9 mouse cellular contexts compared by ENCODE assay signal in the genomic region with DNA sequence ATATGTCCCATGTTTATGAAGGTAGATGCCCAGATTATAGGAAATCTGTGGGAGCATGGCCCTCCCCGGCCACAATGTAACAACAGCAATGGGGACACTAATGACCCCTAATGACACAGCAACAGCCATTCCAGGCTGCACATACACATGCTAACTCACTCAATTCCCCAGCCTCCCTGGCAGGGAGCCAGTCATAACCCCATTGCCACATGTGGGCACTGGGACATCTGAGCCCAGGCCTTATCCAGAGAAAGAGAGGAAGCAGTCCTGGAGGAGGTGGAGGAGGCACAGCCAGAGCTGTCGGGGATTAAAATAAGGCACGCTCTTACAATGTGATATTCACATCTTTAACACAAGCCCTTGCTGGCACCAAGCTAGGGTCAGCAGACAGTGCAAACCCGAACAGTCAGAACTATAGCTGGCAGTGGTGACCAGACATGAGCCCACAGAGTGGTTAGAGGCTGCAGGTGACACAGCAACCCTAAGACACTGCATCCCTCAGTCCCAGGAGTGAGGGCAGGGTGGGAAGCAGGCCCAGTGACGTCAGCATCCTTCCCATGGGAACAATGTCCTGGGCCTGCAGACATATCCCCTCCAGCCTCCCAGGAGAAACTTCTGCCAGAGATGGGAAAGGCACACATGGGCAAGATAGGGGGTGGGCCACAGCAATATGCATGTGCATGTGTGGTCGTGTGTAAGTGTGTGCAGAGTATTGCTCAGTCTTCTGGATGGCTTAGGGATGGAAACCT. TPM values are rescaled to one million over a fixed set of nuclear protein-coding genes. Genes with fewer than 3 reads are reported as not detected.
DNase-seq lines count a peak whose midpoint lies in the region; ATAC-seq and TF ChIP-seq lines count a peak whose summit lies in the region.
"Had no signal": no experiment of that assay in that cellular context is flagged by ENCODE, and none has a peak within 500 bp of the region (broad histone marks: within the 10 kb centered on the region; RNA-seq: fewer than 3 reads in every experiment).

No protein-coding gene starts in this region.

- TF ChIP-seq EP300 in lung, postnatal 0 days (IDR thresholded peaks at IDR 0.05): 0 out of 2 replicates have a peak, but pooled peaks have one; percentile 13

- ATAC-seq in kidney, embryonic 14.5 days (ENCODE audit: low FRiP score, low TSS enrichment): no peak
- ATAC-seq in heart, embryonic 16.5 days (replicated peaks; ENCODE audit: extremely low read depth, insufficient read depth, low FRiP score): peak; percentile 1; the same call in 1 of the 2 replicates
- peak; percentile 63 for ATAC-seq in lung, postnatal 0 days

- peak overlapping the region; percentile 25; the same call in 1 of the 2 replicates for H3K27ac ChIP-seq in kidney, embryonic 14.5 days (ENCODE audit: low read depth, low read length)
- peak overlapping the region; percentile 6 for H3K27ac ChIP-seq in heart, embryonic 16.5 days (ENCODE audit: low read length)
- H3K27ac ChIP-seq in lung, postnatal 0 days (ENCODE audit: low read length): peak overlapping the region; percentile 85

- H3K9me3 ChIP-seq in kidney, embryonic 14.5 days (ENCODE audit: control insufficient read depth, low read length): no peaks in the 10 kb centered on the region
- no peaks in the 10 kb centered on the region for H3K9me3 ChIP-seq in heart, embryonic 16.5 days (replicated peaks; ENCODE audit: control insufficient read depth, low read length)
- H3K9me3 ChIP-seq in lung, postnatal 0 days (ENCODE audit: low read length): no peaks in the 10 kb centered on the region
- H3K9me3 ChIP-seq: G1E had no signal

- WGBS in kidney, embryonic 14.5 days: 58% methylated on average over 6 of the region's 6 CpGs
- 41% methylated on average over 6 of the region's 6 CpGs for WGBS in heart, embryonic 16.5 days
- WGBS in lung, postnatal 0 days: 39% methylated on average over 6 of the region's 6 CpGs

- no peak; the same call in 1 of the 2 replicates for TF ChIP-seq CTCF in lung, postnatal 0 days (IDR thresholded peaks at IDR 0.05)

- no peak overlapping the region for H3K4me3 ChIP-seq in kidney, embryonic 14.5 days (ENCODE audit: low read length)
- H3K4me3 ChIP-seq in heart, embryonic 16.5 days (ENCODE audit: low read length): no peak overlapping the region
- H3K4me3 ChIP-seq in lung, postnatal 0 days (ENCODE audit: low read depth, low read length): no peak overlapping the region

- no peak overlapping the region for H3K4me2 ChIP-seq in kidney, embryonic 14.5 days (replicated peaks; ENCODE audit: low read depth, low read length)
- no peak overlapping the region for H3K4me2 ChIP-seq in heart, embryonic 16.5 days (ENCODE audit: low read depth, low read length)
- no peak overlapping the region for H3K4me2 ChIP-seq in lung, postnatal 0 days (replicated peaks; ENCODE audit: low read depth, low read length)

- DNase-seq in kidney, adult 9 months: no peak
- peak; percentile 81 for DNase-seq in adrenal gland, postnatal 10 days
- peak; percentile 59 for DNase-seq in lung, postnatal 0 days (ENCODE audit: low spot score)
- no peak for DNase-seq in cerebellum, adult 11-12 months
- no peak for DNase-seq in right cerebral cortex, adult 2 months (ENCODE audit: low spot score in 2 of 2)
- DNase-seq in spleen, postnatal 10 days (ENCODE audit: low spot score in 2 of 2): no peak

- peaks cover 69% of the 10 kb centered on the region for H3K4me1 ChIP-seq in kidney, embryonic 14.5 days (ENCODE audit: control insufficient read depth, insufficient read depth, low read length)
- peaks cover 45% of the 10 kb centered on the region for H3K4me1 ChIP-seq in heart, embryonic 16.5 days (ENCODE audit: control insufficient read depth, insufficient read depth, low read length)
- H3K4me1 ChIP-seq in lung, postnatal 0 days (ENCODE audit: insufficient read depth, low read depth, low read length): peaks cover 49% of the 10 kb centered on the region

- H3K27me3 ChIP-seq in kidney, embryonic 14.5 days (ENCODE audit: control insufficient read depth, insufficient read depth, low read length): no peaks in the 10 kb centered on the region
- H3K27me3 ChIP-seq in heart, embryonic 16.5 days (ENCODE audit: control insufficient read depth, insufficient read depth, low read length): no peaks in the 10 kb centered on the region
- H3K27me3 ChIP-seq in lung, postnatal 0 days (replicated peaks; ENCODE audit: insufficient read depth, low read length): no peaks in the 10 kb centered on the region

- no peak overlapping the region for H3K9ac ChIP-seq in kidney, embryonic 14.5 days (ENCODE audit: low read depth, low read length)
- 0 out of 2 replicates have a peak overlapping the region, but pooled peaks have one; percentile 13 for H3K9ac ChIP-seq in heart, embryonic 16.5 days (ENCODE audit: low read length)
- H3K9ac ChIP-seq in lung, postnatal 0 days (replicated peaks; ENCODE audit: low read depth): no peak overlapping the region

- no peaks in the 10 kb centered on the region for H3K36me3 ChIP-seq in kidney, embryonic 14.5 days (ENCODE audit: control insufficient read depth, insufficient read depth, low read length)
- no peaks in the 10 kb centered on the region for H3K36me3 ChIP-seq in heart, embryonic 16.5 days (ENCODE audit: control insufficient read depth, insufficient read depth)
- H3K36me3 ChIP-seq in lung, postnatal 0 days (ENCODE audit: insufficient read depth, low read length): 0 out of 2 replicates have a peak, but pooled peaks cover 8% of the 10 kb centered on the region

RNA-seq across cellular contexts. Expression of a gene that starts 11.1 kb away (rescaled TPM):
- polyA plus RNA-seq in kidney, embryonic 14.5 days (2014; fragmentation: Nextera tagmentation; extraction: Ambion mirVana): 33.3 and 34.9 TPM in 2 replicates
- 10 to 100 TPM; 45.5 to 49.6 TPM for total RNA-seq in adrenal gland, postnatal 10 days (2021)
- 16.0 and 20.6 TPM in 2 replicates for polyA plus RNA-seq in heart, embryonic 16.5 days (2015; fragmentation: Nextera tagmentation; extraction: Ambion mirVana)
- polyA plus RNA-seq in lung, postnatal 0 days (2015; fragmentation: Nextera tagmentation; extraction: Ambion mirVana): 12.9 and 13.4 TPM in 2 replicates

RNA-seq across cellular contexts. Expression of a gene that starts 11.1 kb away (rescaled TPM):
- 48.3 and 60.7 TPM in 2 replicates for polyA plus RNA-seq in kidney, embryonic 14.5 days (2014; fragmentation: Nextera tagmentation; extraction: Ambion mirVana)
- total RNA-seq in adrenal gland, postnatal 10 days (2021): 10 to 100 TPM; 19.4 to 20.4 TPM
- polyA plus RNA-seq in heart, embryonic 16.5 days (2015; fragmentation: Nextera tagmentation; extraction: Ambion mirVana): 25.1 and 30.0 TPM in 2 replicates
- 36.3 and 38.2 TPM in 2 replicates for polyA plus RNA-seq in lung, postnatal 0 days (2015; fragmentation: Nextera tagmentation; extraction: Ambion mirVana)

RNA-seq across cellular contexts. Expression of a gene that starts 39.8 kb away (rescaled TPM):
- polyA plus RNA-seq in kidney, embryonic 14.5 days (2014; fragmentation: Nextera tagmentation; extraction: Ambion mirVana): not detected in 2 replicates
- not detected for total RNA-seq in adrenal gland, postnatal 10 days (2021)
- not detected in 2 replicates for polyA plus RNA-seq in heart, embryonic 16.5 days (2015; fragmentation: Nextera tagmentation; extraction: Ambion mirVana)
- not detected in 2 replicates for polyA plus RNA-seq in lung, postnatal 0 days (2015; fragmentation: Nextera tagmentation; extraction: Ambion mirVana)
- total RNA-seq: G1E had no signal

RNA-seq across cellular contexts. Expression of a gene that starts 44.3 kb away (rescaled TPM):
- not detected in 2 replicates for polyA plus RNA-seq in kidney, embryonic 14.5 days (2014; fragmentation: Nextera tagmentation; extraction: Ambion mirVana)
- not detected for total RNA-seq in adrenal gland, postnatal 10 days (2021)
- polyA plus RNA-seq in heart, embryonic 16.5 days (2015; fragmentation: Nextera tagmentation; extraction: Ambion mirVana): not detected in 2 replicates
- polyA plus RNA-seq in lung, postnatal 0 days (2015; fragmentation: Nextera tagmentation; extraction: Ambion mirVana): not detected in 2 replicates
- polyA plus RNA-seq: G1E had no signal

RNA-seq across cellular contexts. Expression of a gene that starts 46.2 kb away (rescaled TPM):
- polyA plus RNA-seq in kidney, embryonic 14.5 days (2014; fragmentation: Nextera tagmentation; extraction: Ambion mirVana): not detected in 2 replicates
- total RNA-seq in adrenal gland, postnatal 10 days (2021): not detected
- polyA plus RNA-seq in heart, embryonic 16.5 days (2015; fragmentation: Nextera tagmentation; extraction: Ambion mirVana): not detected in 2 replicates
- polyA plus RNA-seq in lung, postnatal 0 days (2015; fragmentation: Nextera tagmentation; extraction: Ambion mirVana): not detected in 2 replicates
- total RNA-seq: G1E had no signal
- polyA plus RNA-seq: G1E had no signal

Comparison
In these comparisons a context has a peak if more than half of its experiments do, and no peak if none do; other contexts are left out.
1. H3K27ac ChIP-seq: peak in every context shown above with its lines; median percentile 85 in lung, postnatal 0 days; 25 in kidney, embryonic 14.5 days; 6 in heart, embryonic 16.5 days.
2. DNase-seq: peak in adrenal gland, postnatal 10 days (single experiment) and lung, postnatal 0 days (single experiment); none in kidney, adult 9 months (single experiment), cerebellum, adult 11-12 months (single experiment), right cerebral cortex, adult 2 months (0 of 2) and spleen, postnatal 10 days (0 of 2).